Comparison of ENCODE assay signal across 19 mouse cellular contexts in the genomic region with DNA sequence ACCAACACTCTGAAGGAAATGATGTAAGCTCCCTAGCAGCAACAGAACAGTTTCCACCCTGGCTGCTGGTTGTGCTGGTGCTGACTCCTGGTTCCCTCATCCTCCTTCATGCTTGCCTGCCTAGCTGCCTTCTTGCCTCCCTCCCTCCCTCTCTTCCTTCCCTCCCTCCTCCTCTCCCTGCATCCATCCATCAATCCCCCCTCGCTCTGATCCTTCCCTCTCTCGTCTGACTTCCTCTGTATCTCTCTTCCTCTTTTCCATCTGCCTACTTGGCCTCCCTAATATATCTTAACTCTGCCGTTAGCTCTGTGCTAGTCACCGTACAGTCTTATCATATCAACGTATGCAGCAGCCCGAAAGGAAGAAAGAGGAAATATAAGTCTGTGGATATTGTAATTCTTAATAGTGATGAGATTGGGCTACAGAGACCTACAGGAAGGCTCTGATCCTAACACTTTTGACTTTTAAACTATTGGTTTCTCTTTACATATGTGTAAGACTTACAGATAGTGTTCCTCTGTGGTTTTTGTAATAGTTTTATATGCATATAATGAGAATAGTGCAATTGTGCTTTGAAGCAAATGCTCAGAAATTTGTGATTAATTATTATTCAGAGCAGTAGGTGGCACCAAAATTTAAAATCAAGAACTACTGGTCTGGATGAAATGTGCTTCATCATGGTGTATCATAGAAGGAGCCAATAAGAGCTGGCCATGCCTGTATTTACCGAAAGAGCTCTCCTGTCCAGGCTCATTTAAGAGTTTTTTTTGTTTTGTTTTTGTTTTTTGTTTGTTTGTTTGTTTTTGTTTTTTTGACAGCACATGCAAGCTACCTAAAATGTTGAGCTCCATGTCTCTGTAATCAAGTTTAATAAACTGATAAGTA. TPM values are rescaled to one million over a fixed set of nuclear protein-coding genes. Genes with fewer than 3 reads are reported as not detected.
DNase-seq lines count a peak whose midpoint lies in the region; ATAC-seq lines count a peak whose summit lies in the region.
"Had no signal": no experiment of that assay in that cellular context is flagged by ENCODE, and none has a peak within 500 bp of the region (broad histone marks: within the 10 kb centered on the region; RNA-seq: fewer than 3 reads in every experiment).

No protein-coding gene starts in this region.

- no peaks in the 10 kb centered on the region for H3K27me3 ChIP-seq in kidney, embryonic 15.5 days
- no peaks in the 10 kb centered on the region for H3K27me3 ChIP-seq in intestine, embryonic 15.5 days (replicated peaks)
- H3K27me3 ChIP-seq: CH12.LX; limb, embryonic 15.5 days; Patski had no signal

- 69% methylated on average over 7 of the region's 7 CpGs for WGBS in kidney, embryonic 15.5 days
- WGBS in intestine, embryonic 15.5 days, result 67% methylated on average over 7 of the region's 7 CpGs

- peak; percentile 49 for ATAC-seq in inflammation-experienced regulatory T-cells, adult 6 months
- ATAC-seq in megakaryocyte progenitor cell, adult 5-6 weeks (replicated peaks; ENCODE audit: poor library complexity), result peak; percentile 83
- no peak for ATAC-seq in kidney, embryonic 15.5 days (replicated peaks; ENCODE audit: low FRiP score)
- ATAC-seq in intestine, embryonic 15.5 days, result no peak
- ATAC-seq: forebrain, embryonic 14.5 days; hindbrain, postnatal 0 days; Patski had no signal

- H3K4me1 ChIP-seq in kidney, embryonic 15.5 days, result no peaks in the 10 kb centered on the region
- H3K4me1 ChIP-seq in intestine, embryonic 15.5 days (replicated peaks), result no peaks in the 10 kb centered on the region
- H3K4me1 ChIP-seq: limb, embryonic 15.5 days had no signal

- no peaks in the 10 kb centered on the region for H3K36me3 ChIP-seq in kidney, embryonic 15.5 days
- no peaks in the 10 kb centered on the region for H3K36me3 ChIP-seq in intestine, embryonic 15.5 days
- H3K36me3 ChIP-seq: limb, embryonic 15.5 days had no signal

- H3K4me3 ChIP-seq in kidney, embryonic 15.5 days (replicated peaks), result no peak overlapping the region
- H3K4me3 ChIP-seq in intestine, embryonic 15.5 days (replicated peaks), result no peak overlapping the region
- H3K4me3 ChIP-seq: gastrocnemius, adult 2 months; heart, adult 2 months; limb, embryonic 15.5 days had no signal

- no peak overlapping the region for H3K27ac ChIP-seq in kidney, embryonic 15.5 days
- no peak overlapping the region for H3K27ac ChIP-seq in intestine, embryonic 15.5 days
- H3K27ac ChIP-seq: gastrocnemius, adult 2 months; heart, adult 2 months; hindbrain, postnatal 0 days; limb, embryonic 15.5 days had no signal

- H3K9me3 ChIP-seq in kidney, embryonic 15.5 days (replicated peaks), result no peaks in the 10 kb centered on the region
- no peaks in the 10 kb centered on the region for H3K9me3 ChIP-seq in intestine, embryonic 15.5 days
- H3K9me3 ChIP-seq: limb, embryonic 15.5 days had no signal

- H3K4me2 ChIP-seq in kidney, embryonic 15.5 days, result no peak overlapping the region
- no peak overlapping the region for H3K4me2 ChIP-seq in intestine, embryonic 15.5 days (replicated peaks)
- H3K4me2 ChIP-seq: limb, embryonic 15.5 days had no signal

- peak; percentile 28 for DNase-seq in CD4-positive, CD25-positive, alpha-beta regulatory T cell, adult 2 months (ENCODE audit: low read depth, low spot score)
- DNase-seq in T-cell, adult 2 months (ENCODE audit: low spot score), result peak; percentile 11
- no peak for DNase-seq in neural tube, embryonic 10.5 days (ENCODE audit: extremely low spot score, low spot score)
- DNase-seq in lung, postnatal 36 days, result no peak
- DNase-seq: cerebellum, adult 18-20 months; gastrocnemius, adult 2 months; heart, adult 2 months; lung, postnatal 10 days; midbrain, embryonic 14.5 days; right cerebral cortex, postnatal 25 days had no signal

- H3K9ac ChIP-seq in kidney, embryonic 15.5 days, result no peak overlapping the region
- H3K9ac ChIP-seq in intestine, embryonic 15.5 days, result no peak overlapping the region
- H3K9ac ChIP-seq: limb, embryonic 15.5 days had no signal

RNA-seq across cellular contexts. Expression of gene Spef2, which starts 33.9 kb away (rescaled TPM):
- 1 to 10 TPM; 1.3 to 2.5 (median 1.8) TPM for polyA plus RNA-seq in inflammation-experienced regulatory T-cells, adult 6 months (2017; shearing (Covaris generic))
- 0.32 and 1.0 TPM in 2 replicates for total RNA-seq in megakaryocyte progenitor cell, adult 5-6 weeks (2015)
- total RNA-seq in megakaryocyte progenitor cell, adult 5-6 weeks (2017), result 0.12 and 0.37 TPM in 2 replicates
- 0.27 and 0.36 TPM in 2 replicates for polyA plus RNA-seq in kidney, embryonic 15.5 days (2015; fragmentation: Nextera tagmentation; extraction: Ambion mirVana)
- polyA plus RNA-seq in intestine, embryonic 15.5 days (2015; fragmentation: Nextera tagmentation; extraction: Ambion mirVana), result 0.04 and 0.21 TPM in 2 replicates

Comparison
In these comparisons a context has a peak if more than half of its experiments do, and no peak if none do; other contexts are left out.
1. DNase-seq: peak in CD4-positive, CD25-positive, alpha-beta regulatory T cell, adult 2 months (single experiment) and T-cell, adult 2 months (single experiment); none in neural tube, embryonic 10.5 days (single experiment) and lung, postnatal 36 days (single experiment).
2. ATAC-seq: peak in inflammation-experienced regulatory T-cells, adult 6 months (single experiment) and megakaryocyte progenitor cell, adult 5-6 weeks (single experiment); none in kidney, embryonic 15.5 days (single experiment) and intestine, embryonic 15.5 days (single experiment).